Mouse (Mus musculus) bone marrow, adult 2 months (tissue): Measurements from ENCODE around the gene Fh1. TPM values are rescaled to one million over a fixed set of nuclear protein-coding genes. Genes with fewer than 3 reads are reported as not detected.

ENCODE experiments used
- H3K27ac ChIP-seq: fragments of 200-500 bp; 2 replicates; pipeline ENCODE4 v1.5.1; 2012; ENCODE audit warnings: low read depth, mild to moderate bottlenecking, control low read depth, inconsistent platforms, low read length; ENCODE audit not compliant: control insufficient read depth, poor library complexity, insufficient read depth
- H3K4me1 ChIP-seq: fragments of 200-500 bp; 2 replicates; pipeline ENCODE4 v1.6.1; 2011; ENCODE audit warnings: low read length; ENCODE audit not compliant: control insufficient read depth, insufficient read depth
- H3K4me3 ChIP-seq: fragments of 200-500 bp; replicated peaks from 2 replicates; pipeline ENCODE3; 2011; ENCODE audit warnings: mild to moderate bottlenecking, low read depth, low read length, control low read depth; ENCODE audit not compliant: control insufficient read depth
- CTCF ChIP-seq: fragments of 200-500 bp; IDR thresholded peaks from 2 replicates; pipeline ENCODE4 v1.5.1; 2011; ENCODE audit warnings: low read length, control low read depth; ENCODE audit not compliant: control insufficient read depth, insufficient read depth
- POLR2A ChIP-seq: fragments of 200-500 bp; IDR thresholded peaks from 2 replicates; pipeline ENCODE4 v1.6.1; 2011; ENCODE audit warnings: low read depth, mild to moderate bottlenecking, control low read depth, low read length, borderline replicate concordance; ENCODE audit not compliant: control insufficient read depth
- WGBS: fragments of 180-500 bp; shearing (Covaris S2); methylation state at CpG from one replicate; pipeline ENCODE4 v1.1.7; 2018; 5-methylcytosine and 5-hydroxymethylcytosine counted together
- polyA plus RNA-seq: library from polyadenylated mRNA; stranded (reverse); fragments of >200 nt; gene quantifications from 2 replicates; pipeline ENCODE4 v1.2.4, GENCODE M21; 2011; ENCODE audit warnings: low replicate concordance; ENCODE audit not compliant: missing spikeins, insufficient read depth, insufficient read length

Gene Fh1
- polyA plus RNA-seq: 36.7 and 55.4 TPM in 2 replicates

DNA sequence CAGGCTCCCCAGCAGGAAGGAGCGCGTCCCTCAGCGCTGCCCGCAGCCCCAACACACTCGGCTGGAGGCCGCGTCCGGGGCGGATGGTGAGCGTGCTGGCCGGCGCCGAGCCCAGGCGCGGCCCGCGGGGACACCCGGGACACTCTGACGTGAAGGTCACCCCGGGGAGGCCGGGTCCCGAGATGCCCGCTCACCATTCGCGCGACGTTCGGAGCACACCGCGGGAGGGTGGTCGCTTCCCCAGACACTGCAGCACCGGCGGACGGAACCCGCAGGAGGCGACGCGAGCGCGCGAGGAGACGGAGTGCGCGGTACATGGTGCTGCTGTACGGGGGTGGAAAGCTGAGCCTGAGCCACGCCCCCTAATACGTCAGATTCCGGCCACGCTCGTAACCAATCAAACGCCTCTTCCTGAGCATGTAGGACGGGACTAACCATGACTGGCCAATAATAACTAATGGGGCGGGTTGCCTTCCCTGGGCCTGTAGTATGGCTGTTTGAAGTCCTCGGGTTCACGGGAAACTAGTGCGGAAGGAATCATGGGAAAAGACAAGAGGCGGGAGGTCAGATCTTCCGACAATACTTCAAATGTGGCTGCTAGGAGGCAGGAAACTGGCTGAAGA lies at the start of gene Fh1:
TSS of gene Fh1 (minus strand) at position 379 of the 623 bp plus-strand sequence.
- under 1% methylated on average over 57 of the region's 58 CpGs for WGBS
- peaks cover 3% of the 10 kb centered on the region for H3K4me1 ChIP-seq
- H3K4me3 ChIP-seq: peak within 1 kb of the TSS; percentile 87
- H3K27ac ChIP-seq: peak within 1 kb of the TSS; percentile 59
- peak; percentile 9; the same call in 1 of the 2 replicates for TF ChIP-seq CTCF
- peak; percentile 96 for TF ChIP-seq POLR2A

- no peak for TF ChIP-seq POLR2A
- TF ChIP-seq CTCF: no peak
- WGBS: 68% methylated on average over 6 of the region's 6 CpGs
- no peaks in the 10 kb centered on the region for H3K4me1 ChIP-seq
These were observed 49.7 kb upstream of the Fh1 start for GRCm38 (mm10) chr1:175675116-175675515.

GRCm38 (mm10) chr1:175673563-175674325 lies 48.3 kb upstream of the Fh1 start:
- no peak overlapping the region for H3K27ac ChIP-seq
- WGBS: 61% methylated on average over 7 of the region's 7 CpGs
- no peak overlapping the region for H3K4me3 ChIP-seq
- no peak for TF ChIP-seq POLR2A
- no peak for TF ChIP-seq CTCF
- H3K4me1 ChIP-seq: no peaks in the 10 kb centered on the region

More at GRCm38 (mm10) chr1:175675116-175675515, 49.7 kb upstream of the Fh1 start:
- Histone ChIP-seq H3K27ac (no peak overlapping the region), H3K4me3 (no peak overlapping the region)

- Histone ChIP-seq H3K4me1 (no peaks in the 10 kb centered on the region), H3K27ac (no peak overlapping the region), H3K4me3 (no peak overlapping the region)
- TF ChIP-seq POLR2A (no peak), CTCF (no peak)
- WGBS: 3% methylated on average over 1 of the region's 1 CpGs
These were observed 46.2 kb upstream of the Fh1 start for GRCm38 (mm10) chr1:175671626-175672025.

DNA sequence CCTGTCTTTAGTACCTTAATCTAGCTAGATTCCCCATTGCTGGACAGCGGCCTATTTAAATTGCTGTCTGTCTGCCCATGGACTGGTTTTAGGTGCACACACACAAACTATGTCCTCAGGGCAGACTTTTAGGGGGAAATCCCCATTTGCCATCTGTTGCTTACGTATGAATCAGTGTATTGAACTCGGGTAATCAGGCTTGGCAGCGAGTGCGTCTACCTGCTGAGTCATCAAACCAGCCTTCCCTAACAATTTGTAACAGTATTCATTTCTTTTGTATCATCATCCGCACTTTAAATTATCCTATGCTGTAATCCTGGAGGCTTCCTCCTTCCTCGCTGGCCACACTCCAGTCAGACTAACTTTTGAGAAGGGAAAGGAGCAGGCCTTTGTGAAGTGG lies 44.6 kb upstream of the Fh1 start:
- 70% methylated on average over 7 of the region's 7 CpGs for WGBS
- TF ChIP-seq CTCF (no peak), POLR2A (no peak)

DNA sequence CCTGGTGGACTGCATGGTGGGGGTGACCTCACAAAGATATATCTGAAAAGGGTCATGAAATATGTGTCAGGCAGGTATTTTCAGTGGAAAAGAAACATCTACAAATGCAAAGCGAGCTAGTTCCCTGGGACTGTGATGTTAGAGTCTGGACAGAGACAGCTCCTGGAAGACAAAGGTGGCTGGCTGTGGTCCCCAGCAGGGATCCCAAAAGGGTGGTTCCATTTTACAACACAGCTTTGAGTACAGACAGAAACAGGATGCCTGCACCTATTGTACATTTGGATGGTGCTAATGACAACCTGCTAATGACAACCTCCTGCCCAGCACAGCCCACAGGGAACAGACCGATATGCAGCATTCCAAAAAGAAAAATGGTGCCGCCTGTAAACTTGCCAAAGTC lies 44.0 kb upstream of the Fh1 start:
- H3K4me3 ChIP-seq: no peak overlapping the region
- no peak overlapping the region for H3K27ac ChIP-seq
- no peak for TF ChIP-seq POLR2A
- no peak for TF ChIP-seq CTCF
- no peaks in the 10 kb centered on the region for H3K4me1 ChIP-seq
- WGBS: 83% methylated on average over 3 of the region's 3 CpGs

More for the DNA sequence above, 44.6 kb upstream of the Fh1 start:
- H3K27ac ChIP-seq: no peak overlapping the region
- H3K4me1 ChIP-seq: no peaks in the 10 kb centered on the region
- no peak overlapping the region for H3K4me3 ChIP-seq

DNA sequence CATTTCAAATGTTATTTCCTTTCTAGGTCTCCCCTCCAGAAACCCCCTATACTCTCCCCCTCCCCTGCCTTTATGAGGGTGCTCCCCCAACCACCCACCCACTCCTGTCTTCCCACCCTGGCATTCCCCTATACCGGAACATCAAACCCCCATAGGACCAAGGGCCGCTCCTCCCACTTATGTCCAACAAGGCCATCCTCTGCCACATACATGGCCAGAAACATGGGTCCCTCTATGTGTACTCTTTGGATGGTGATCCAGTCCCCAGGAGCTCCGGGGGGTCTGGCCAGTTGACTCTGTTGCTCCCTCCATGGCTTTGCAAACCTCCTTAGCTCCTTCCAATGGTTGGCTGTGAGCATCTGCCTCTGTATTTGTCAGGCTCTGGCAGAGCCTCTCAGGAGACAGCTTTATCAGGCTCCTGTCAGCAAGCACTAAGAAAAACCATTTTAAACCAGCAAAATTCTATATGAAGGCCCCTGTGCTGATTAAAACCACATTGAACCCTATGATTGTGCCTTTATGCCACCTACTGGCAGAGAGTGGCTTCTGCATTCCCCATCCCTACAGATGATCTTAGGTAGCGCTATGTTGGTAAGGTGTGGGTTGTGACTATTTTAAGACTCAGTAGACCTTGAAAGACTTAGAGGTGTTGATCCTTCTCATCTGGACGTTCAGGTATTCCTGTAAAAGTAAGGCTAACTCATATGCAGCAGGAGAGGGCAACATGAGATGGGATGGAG lies 43.4 kb upstream of the Fh1 start:
- 54% methylated on average over 5 of the region's 5 CpGs for WGBS
- H3K27ac ChIP-seq: no peak overlapping the region
- H3K4me3 ChIP-seq: no peak overlapping the region
- no peaks in the 10 kb centered on the region for H3K4me1 ChIP-seq
- TF ChIP-seq CTCF (no peak), POLR2A (no peak)

- H3K4me1 ChIP-seq: no peaks in the 10 kb centered on the region; the same call in 1 of the 2 replicates
- TF ChIP-seq CTCF (no peak), POLR2A (no peak)
- H3K4me3 ChIP-seq: no peak overlapping the region
- WGBS: 32% methylated on average over 4 of the region's 4 CpGs
- peak overlapping the region; percentile 79; the same call in 1 of the 2 replicates for H3K27ac ChIP-seq
These were observed 34.5 kb upstream of the Fh1 start for GRCm38 (mm10) chr1:175659900-175660299.
